13 mouse cellular contexts compared by ENCODE assay signal in the genomic region with DNA sequence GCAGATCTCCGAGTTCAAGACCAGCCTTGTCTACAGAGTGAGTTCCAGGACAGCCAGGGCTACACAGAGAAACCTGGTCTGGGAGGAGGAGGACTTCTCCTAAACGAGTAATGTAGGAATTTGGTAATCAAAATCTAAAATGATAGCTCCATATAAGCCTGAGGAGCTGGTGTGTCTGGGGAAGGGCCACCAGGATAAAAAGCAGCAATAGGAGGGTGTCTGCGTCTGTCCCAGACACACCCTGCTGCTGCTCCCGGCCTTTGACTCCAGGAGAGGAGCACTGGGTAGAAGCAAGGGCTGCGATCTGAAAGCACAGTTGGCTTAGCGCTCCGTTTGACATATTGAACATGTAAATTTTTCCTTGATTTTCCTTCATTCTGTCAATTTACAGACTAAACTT. TPM values are rescaled to one million over a fixed set of nuclear protein-coding genes. Genes with fewer than 3 reads are reported as not detected.
A peak's percentile ranks its signal among the peaks of the same experiment; 100 is the strongest.
DNase-seq lines count a peak whose midpoint lies in the region; ATAC-seq and TF ChIP-seq lines count a peak whose summit lies in the region.
"Had no signal": no experiment of that assay in that cellular context is flagged by ENCODE, and none has a peak within 500 bp of the region (broad histone marks: within the 10 kb centered on the region; RNA-seq: fewer than 3 reads in every experiment).

No protein-coding gene starts in this region.

- peaks cover 44% of the 10 kb centered on the region for H3K4me1 ChIP-seq in heart, embryonic 10.5 days
- H3K4me1 ChIP-seq in kidney, postnatal 0 days (replicated peaks; ENCODE audit: insufficient read depth, low read length), result peaks cover 21% of the 10 kb centered on the region
- peaks cover 42% of the 10 kb centered on the region for H3K4me1 ChIP-seq in spleen, adult 2 months (ENCODE audit: control insufficient read depth, insufficient read depth, insufficient read length)

- no peak for TF ChIP-seq CTCF in kidney, postnatal 0 days (IDR thresholded peaks at IDR 0.05; ENCODE audit: low read depth)
- TF ChIP-seq CTCF in spleen, adult 2 months (IDR thresholded peaks at IDR 0.05; ENCODE audit: extremely low read depth, insufficient read depth, insufficient read length, insufficient replicate concordance), result no peak

- no peaks in the 10 kb centered on the region for H3K27me3 ChIP-seq in heart, embryonic 10.5 days (ENCODE audit: insufficient read depth, poor library complexity, severe bottlenecking)
- H3K27me3 ChIP-seq in kidney, postnatal 0 days (ENCODE audit: insufficient read depth, low read length), result no peaks in the 10 kb centered on the region
- H3K27me3 ChIP-seq in spleen, adult 2 months (ENCODE audit: control insufficient read depth, insufficient read depth, low read length), result no peaks in the 10 kb centered on the region
- H3K27me3 ChIP-seq: midbrain, embryonic 13.5 days; neural tube, embryonic 13.5 days had no signal

- H3K4me2 ChIP-seq in kidney, postnatal 0 days (ENCODE audit: low read length), result 0 out of 2 replicates have a peak overlapping the region, but pooled peaks have one; percentile 1
- H3K4me2 ChIP-seq: midbrain, embryonic 13.5 days; neural tube, embryonic 13.5 days had no signal

- H3K36me3 ChIP-seq in heart, embryonic 10.5 days, result peaks cover 35% of the 10 kb centered on the region
- peaks cover 22% of the 10 kb centered on the region; the same call in 1 of the 2 replicates for H3K36me3 ChIP-seq in kidney, postnatal 0 days (ENCODE audit: insufficient read depth, low read length)
- peaks cover 7% of the 10 kb centered on the region for H3K36me3 ChIP-seq in spleen, adult 2 months (ENCODE audit: control insufficient read depth, insufficient read depth, low read length)

- TF ChIP-seq POLR2A in spleen, adult 2 months (IDR thresholded peaks at IDR 0.05; ENCODE audit: low read depth, low read length), result no peak

- peak overlapping the region; percentile 77; the same call in 1 of the 2 replicates for H3K27ac ChIP-seq in heart, embryonic 10.5 days
- peak overlapping the region; percentile 78; the same call in 1 of the 2 replicates for H3K27ac ChIP-seq in kidney, postnatal 0 days
- H3K27ac ChIP-seq in spleen, adult 2 months (ENCODE audit: insufficient read depth, low read length), result peak overlapping the region; percentile 47; the same call in 1 of the 2 replicates

- no peak overlapping the region for H3K4me3 ChIP-seq in heart, embryonic 10.5 days
- no peak overlapping the region for H3K4me3 ChIP-seq in kidney, postnatal 0 days (replicated peaks; ENCODE audit: low read depth, low read length)
- H3K4me3 ChIP-seq in spleen, adult 2 months (ENCODE audit: extremely low read depth, insufficient read depth, insufficient read length), result no peak overlapping the region
- H3K4me3 ChIP-seq: midbrain, embryonic 13.5 days; neural tube, embryonic 13.5 days had no signal

- WGBS in heart, embryonic 10.5 days, result 74% methylated on average over 7 of the region's 7 CpGs
- WGBS in kidney, postnatal 0 days, result 60% methylated on average over 7 of the region's 7 CpGs
- 74% methylated on average over 7 of the region's 7 CpGs for WGBS in spleen, adult 2 months

- H3K9me3 ChIP-seq in heart, embryonic 10.5 days, result no peaks in the 10 kb centered on the region
- no peaks in the 10 kb centered on the region for H3K9me3 ChIP-seq in kidney, postnatal 0 days (replicated peaks; ENCODE audit: low read length)
- H3K9me3 ChIP-seq: midbrain, embryonic 13.5 days; neural tube, embryonic 13.5 days had no signal

- no peak for ATAC-seq in kidney, postnatal 0 days (replicated peaks; ENCODE audit: low FRiP score, low read depth)
- ATAC-seq: hindbrain, embryonic 16.5 days; midbrain, embryonic 13.5 days had no signal

- intact Hi-C loops in heart, postnatal 14 days (cut with DNase I), result no loop called here

- DNase-seq in heart, embryonic 10.5 days (ENCODE audit: low spot score), result peak; percentile 53
- DNase-seq in heart, postnatal 14 days, result no peak
- DNase-seq in kidney, postnatal 0 days (ENCODE audit: low spot score), result no peak
- no peak for DNase-seq in kidney, postnatal 25 days
- no peak for DNase-seq in spleen, adult 2 months (ENCODE audit: low read depth in 1 of 2, low spot score in 2 of 2)
- DNase-seq in spleen, postnatal 4 days (ENCODE audit: low spot score in 2 of 2), result no peak
- DNase-seq in cerebellum, postnatal 10 days, result no peak
- DNase-seq in adipocyte (ENCODE audit: low spot score), result no peak
- DNase-seq: right cerebral cortex, adult 18-20 months had no signal

- no peak overlapping the region for H3K9ac ChIP-seq in kidney, postnatal 0 days (ENCODE audit: low read depth, low read length)
- H3K9ac ChIP-seq: midbrain, embryonic 13.5 days; neural tube, embryonic 13.5 days had no signal

RNA-seq across cellular contexts. Expression of a gene that starts 36.7 kb away (rescaled TPM):
- 0.39 and 1.3 TPM in 2 replicates for polyA plus RNA-seq in heart, embryonic 10.5 days (2016; fragmentation: Nextera tagmentation; extraction: Ambion mirVana)
- total RNA-seq in heart, postnatal 14 days (2021), result not detected
- 19.1 and 19.6 TPM in 2 replicates for polyA plus RNA-seq in kidney, postnatal 0 days (2015; fragmentation: Nextera tagmentation; extraction: Ambion mirVana)
- polyA plus RNA-seq in spleen, adult 2 months (2012; rRNA removed), result 0.19 and 0.54 TPM in 2 replicates
- total RNA-seq: gastrocnemius, adult 18-20 months had no signal

RNA-seq across cellular contexts. Expression of a gene that starts 37.1 kb away (rescaled TPM):
- 0.09 and 0.18 TPM in 2 replicates for polyA plus RNA-seq in heart, embryonic 10.5 days (2016; fragmentation: Nextera tagmentation; extraction: Ambion mirVana)
- under 1 TPM in 1 of 2 experiments, not detected in 1; 0.22 TPM for total RNA-seq in heart, postnatal 14 days (2021)
- 0.11 and 0.54 TPM in 2 replicates for polyA plus RNA-seq in kidney, postnatal 0 days (2015; fragmentation: Nextera tagmentation; extraction: Ambion mirVana)
- 0.02 TPM in 1 of 2 replicates, not detected in the other for polyA plus RNA-seq in spleen, adult 2 months (2012; rRNA removed)
- total RNA-seq: gastrocnemius, adult 18-20 months had no signal

RNA-seq across cellular contexts. Expression of a gene that starts 45.0 kb away (rescaled TPM):
- 51.1 and 58.5 TPM in 2 replicates for polyA plus RNA-seq in heart, embryonic 10.5 days (2016; fragmentation: Nextera tagmentation; extraction: Ambion mirVana)
- total RNA-seq in heart, postnatal 14 days (2021), result 100 to 1,000 TPM; 133 to 135 TPM
- 98.8 and 113 TPM in 2 replicates for polyA plus RNA-seq in kidney, postnatal 0 days (2015; fragmentation: Nextera tagmentation; extraction: Ambion mirVana)
- 76.2 and 87.6 TPM in 2 replicates for polyA plus RNA-seq in spleen, adult 2 months (2012; rRNA removed)
